Mouse (Mus musculus): ENCODE results near the gene Ppfia4.

Gene Ppfia4

DNA sequence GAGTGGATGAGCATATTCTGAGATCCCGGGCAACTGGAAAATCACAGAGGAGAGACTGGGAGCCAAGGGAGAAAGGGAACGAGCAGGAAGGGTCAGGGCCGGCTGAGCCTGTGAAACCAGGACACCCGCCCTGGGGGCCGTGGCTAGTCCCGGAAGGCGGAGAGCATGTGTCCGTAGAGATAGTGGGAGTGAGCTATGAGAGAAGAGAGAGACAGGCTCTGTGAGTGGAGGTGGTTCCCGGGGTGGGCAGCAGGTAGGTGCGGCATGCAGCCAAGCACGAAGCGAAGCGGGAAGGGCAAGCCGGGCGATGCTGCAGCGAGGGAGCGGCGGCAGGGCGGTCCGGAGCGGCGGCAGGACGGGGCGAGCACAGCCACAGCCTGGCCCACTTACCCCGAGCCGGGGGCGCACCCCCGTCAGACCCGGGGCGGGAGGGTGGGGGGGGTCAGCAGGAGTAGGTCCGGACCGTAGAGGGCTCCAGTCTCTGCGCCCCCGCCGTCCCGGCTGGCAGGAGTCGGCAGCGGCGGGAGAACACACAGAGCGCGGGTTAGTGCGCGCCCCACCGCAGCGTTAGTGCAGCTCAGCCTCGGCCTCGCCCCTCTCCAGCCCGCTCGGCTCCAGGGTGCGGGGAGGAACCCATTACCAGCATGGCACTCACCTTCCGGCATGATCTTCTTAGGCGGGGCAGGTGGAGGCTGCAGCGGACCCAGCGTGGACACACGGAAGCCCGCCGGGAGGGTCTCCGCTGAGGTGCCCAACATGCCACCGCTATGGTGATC lies 33.9 kb downstream of the Ppfia4 start:
- DNase-seq (ENCODE audit: low spot score): no peak

DNA sequence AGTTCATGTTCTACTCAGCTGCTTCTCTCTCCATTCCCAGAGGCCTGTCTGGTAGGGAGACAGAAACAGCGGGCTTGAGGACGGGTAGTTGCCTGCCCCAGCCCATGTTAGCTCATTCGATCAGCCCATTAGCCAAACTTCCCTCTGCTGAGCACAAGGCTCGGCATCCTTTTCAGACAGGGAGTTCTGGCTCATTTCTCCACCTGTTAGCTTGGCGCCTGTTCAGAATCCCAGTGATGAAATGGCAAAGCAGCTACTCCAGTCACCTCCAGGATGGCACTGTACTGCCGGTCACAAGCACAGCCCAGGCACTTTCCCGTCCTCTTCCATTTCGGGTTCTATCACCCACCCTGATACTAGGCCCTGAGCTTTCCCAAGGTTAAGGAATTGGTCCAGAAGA lies 35.5 kb downstream of the Ppfia4 start:
- DNase-seq (ENCODE audit: low spot score): no peak

DNA sequence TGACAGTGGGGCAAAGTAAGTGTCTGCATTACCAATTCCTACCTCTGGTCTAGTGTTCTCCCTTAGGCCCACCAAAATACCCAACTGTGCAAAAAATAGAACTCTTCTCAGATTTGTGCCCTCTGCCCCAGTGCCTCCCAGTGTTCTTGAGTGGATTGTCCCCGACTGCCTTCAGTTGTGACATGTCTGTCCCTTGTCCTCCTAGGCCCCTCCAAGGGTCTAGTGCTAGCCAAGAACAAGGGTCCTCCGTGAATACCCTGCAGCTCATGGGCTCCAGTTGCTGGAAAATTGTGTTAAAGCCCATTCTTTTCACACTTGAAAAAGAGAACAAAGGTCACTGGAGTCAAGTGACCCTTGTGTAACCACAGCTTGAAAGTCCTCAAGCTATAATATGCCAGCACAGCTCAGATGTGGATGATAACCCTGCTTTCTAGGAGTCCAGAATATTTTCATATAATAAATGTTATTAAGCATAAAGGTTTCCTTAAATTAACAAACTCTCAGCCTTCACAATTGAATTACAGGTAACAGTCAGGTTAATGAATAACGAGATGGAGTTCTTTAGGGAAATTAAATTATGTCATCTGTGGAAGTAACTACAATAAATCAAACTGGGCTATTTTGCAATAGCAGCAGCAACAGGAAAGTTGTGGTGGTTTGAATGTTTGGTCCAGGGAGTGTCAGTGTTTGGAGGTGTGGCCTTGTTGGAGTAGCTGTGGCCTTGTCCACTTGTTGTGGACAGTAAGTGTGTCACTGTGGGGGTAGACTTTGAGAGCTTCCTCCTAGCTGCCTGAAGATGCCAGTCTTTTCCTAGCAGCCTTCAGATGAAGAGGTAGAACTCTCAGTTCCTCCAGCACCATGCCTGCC lies 38.8 kb downstream of the Ppfia4 start:
- DNase-seq (ENCODE audit: low spot score): no peak

DNA sequence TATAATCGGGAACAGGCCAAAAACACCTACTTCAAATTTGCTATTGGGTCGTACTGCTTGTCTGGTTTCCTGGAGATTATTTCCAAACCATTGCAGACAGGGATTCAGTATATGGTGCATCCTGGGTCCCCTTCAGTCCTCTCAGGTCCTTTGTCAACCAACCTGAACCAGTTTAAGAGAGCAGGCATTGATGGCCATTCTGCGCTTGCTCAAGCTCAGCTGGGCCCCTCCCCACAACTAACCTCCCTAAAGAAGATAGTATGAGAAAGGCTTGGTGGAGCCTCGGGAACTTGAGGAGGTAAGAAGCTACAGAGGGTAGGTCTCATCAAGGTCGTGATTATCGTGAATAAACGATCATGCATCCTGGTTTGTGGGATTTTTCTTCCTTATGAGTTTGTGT lies 39.5 kb downstream of the Ppfia4 start:
- DNase-seq (ENCODE audit: low spot score): no peak

DNA sequence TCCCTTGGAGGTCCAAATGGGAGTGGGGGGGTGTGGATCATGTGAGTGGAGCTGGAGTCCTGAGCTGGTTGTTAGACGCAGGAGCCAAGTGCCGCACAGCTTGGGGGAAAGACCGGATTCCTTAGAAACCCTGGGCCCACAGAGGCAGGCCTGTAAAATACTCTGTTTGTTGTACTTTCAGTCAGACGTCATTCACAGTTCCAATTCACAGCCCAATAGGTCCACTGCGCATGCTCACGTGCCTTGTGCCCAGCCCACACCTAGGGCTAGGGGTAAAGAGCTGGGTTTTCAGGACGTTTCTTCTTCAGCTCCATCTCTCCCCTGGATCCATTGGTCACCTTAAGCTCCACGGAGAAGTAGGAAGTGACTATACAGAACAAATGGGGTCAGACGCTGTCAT lies 40.1 kb downstream of the Ppfia4 start:
- no peak for DNase-seq (ENCODE audit: low spot score)

DNA sequence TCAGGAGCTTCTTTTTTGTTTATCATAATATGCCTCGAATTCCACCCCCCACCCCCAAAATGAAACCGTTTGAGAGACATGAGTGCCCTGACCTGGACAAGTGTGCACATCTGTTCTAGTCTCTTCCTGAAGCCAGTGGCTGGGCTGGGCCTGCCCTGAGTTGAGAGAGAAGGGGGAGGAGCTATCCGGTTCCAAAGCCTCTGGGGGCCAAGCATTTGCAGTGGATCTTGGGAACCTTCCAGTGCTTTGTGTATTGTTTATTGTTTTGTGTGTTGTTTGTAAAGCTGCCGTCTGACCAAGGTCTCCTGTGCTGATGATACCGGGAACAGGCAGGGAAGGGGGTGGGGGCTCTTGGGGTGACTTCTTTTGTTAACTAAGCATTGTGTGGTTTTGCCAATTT lies 40.7 kb downstream of the Ppfia4 start:
- no peak for DNase-seq (ENCODE audit: low spot score)

DNA sequence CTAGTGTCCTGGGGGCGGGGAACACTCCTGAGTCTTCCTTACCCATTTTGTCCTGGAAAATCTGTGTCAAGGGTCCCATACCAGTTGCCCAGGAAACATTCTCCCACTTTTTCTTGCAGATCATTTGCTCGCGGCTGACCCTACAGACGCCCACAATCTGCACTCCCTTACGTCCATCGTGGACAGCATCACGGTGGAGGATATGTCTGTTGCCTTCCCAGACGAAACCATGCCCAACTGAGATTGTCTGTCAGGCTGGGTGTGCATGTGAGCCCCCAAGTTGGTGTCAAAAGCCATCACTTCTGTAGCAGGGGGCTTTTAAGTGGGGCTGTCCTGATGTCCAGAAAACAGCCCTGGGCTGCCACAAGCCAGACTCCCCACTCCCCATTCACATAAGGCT lies 41.2 kb downstream of the Ppfia4 start:
- no peak for DNase-seq (ENCODE audit: low spot score)

DNA sequence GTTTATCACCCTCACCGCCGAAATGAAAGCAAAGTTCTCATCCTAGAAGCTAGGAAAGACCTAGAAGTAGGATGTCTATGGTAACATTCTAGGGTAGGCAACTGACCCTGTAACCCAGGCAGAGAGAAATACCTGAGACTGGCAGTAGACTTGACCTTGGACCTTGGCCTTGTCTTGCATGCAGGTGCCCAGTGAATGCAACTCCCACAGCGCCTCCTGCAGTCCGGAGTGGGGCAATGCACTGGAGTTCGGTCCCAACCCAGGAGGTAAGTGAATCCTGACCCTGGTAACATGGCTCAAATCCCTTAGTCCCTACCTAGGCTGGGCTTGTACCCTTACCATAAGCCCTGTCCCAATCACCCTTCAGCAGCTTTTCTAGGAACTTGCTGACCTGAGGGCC lies 41.8 kb downstream of the Ppfia4 start:
- DNase-seq (ENCODE audit: low spot score): no peak

DNA sequence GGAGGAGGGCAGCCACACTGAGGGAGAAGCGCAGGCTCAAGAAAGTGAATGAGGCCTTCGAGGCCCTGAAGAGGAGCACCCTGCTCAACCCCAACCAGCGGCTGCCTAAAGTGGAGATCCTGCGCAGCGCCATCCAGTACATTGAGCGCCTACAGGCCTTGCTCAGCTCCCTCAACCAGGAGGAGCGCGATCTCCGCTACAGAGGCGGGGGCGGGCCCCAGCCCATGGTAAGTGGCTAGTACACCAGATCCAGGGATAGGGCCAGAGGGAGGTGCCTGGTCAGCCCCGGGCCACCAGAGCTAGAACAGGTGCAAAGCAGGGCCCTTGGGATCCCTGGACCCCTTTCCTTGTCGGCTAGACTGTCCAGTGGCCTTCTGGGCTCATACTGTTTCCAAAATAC lies 42.4 kb downstream of the Ppfia4 start:
- DNase-seq (ENCODE audit: low spot score): no peak

DNA sequence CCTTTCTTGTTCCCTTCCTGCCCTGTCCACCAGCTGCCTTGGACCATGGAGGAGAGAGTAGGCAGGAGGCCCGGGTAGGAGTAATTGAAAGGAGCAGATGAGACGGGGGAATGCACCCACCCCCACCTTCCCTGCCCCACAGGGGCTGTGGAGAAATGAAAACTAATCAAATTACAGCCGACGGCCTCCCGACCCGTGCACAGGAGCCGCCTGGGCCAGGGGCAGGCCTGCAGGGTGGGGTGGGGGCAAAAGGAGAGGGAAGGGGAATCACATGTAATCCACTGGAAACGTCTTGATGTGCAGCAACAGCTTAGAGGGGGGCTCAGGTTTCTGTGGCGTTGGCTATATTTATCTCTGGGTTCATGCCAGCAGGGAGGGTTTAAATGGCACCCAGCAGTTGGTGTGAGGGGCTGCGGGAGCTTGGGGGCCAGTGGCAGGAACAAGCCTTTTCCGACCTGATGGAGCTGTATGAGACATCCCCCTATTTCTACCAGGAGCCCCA lies 43.1 kb downstream of the Ppfia4 start, which contains the start of gene Myog:
Myog (plus strand) TSS at position 392 of the 502 bp plus-strand sequence.
- DNase-seq (ENCODE audit: low spot score): no peak

DNA sequence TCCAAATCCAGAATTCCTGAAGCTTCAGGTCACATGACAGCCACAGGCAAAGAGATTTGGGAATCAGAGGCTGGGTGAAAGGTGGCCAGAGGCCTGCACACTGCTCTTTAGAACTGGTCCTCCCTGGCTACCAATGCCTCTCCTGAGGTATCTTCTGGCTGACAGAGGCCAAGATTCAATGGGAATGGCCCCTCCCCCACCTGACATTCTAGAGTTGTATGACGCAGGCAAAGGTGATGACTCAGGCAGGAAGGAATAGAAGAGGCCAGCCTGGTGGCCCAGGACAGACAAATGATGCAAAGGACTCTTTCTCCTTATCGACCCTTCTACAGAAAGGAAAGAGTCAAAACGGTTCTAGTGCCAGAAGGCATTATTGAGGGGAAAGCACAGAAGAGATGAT lies 44.5 kb downstream of the Ppfia4 start:
- DNase-seq (ENCODE audit: low spot score): no peak

DNA sequence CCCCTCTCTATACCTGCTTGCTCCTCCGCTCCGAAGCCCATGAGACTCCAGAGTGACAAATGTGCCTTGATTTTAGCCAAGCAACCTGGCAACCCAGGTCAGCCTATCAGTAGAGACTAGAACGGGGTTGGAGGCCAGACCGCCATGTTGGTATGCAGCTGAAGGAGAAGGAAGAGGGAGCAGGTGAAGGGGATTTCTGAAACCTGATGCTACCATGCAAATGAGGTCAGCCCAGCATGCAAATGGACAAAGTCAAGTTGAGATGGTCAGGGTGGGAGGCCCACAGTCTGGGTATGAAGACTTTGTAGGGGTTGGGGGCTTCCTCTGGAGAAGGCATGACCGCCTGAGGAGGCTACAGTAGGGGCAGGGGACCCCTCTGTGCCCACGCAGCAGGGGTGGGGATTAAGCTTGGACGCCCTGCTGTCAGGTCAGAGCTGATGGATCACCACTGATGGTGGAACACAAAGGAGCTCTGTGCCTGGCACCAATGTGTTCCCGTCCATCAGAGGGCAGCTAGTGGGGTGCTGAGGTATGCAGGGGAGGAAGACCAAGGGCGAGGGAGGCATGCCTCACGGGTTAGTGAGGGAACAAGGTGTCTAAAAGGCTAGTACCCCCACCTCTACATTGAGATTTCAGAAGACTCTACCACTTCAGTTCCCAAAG lies 47.1 kb downstream of the Ppfia4 start:
- DNase-seq (ENCODE audit: low spot score): no peak

DNA sequence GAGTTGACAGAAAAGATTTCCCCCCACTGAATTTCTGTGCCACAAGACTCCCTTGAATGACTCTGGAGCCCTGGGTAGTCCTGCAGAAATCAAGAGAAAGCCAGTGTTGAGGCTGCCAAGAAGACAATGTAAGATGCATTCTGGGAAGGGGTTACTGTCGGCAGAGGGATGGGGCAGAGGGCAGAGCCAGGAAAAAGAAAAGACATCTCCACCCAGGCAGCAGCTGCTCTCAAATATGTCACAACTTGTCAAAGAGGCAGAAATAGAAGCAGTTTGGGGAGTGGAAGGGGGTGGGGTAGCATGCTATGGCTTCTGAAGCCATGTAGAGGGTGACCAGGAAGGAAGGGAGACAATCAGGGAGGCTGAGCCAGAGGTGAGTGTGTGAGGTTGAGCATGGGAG lies 49.6 kb downstream of the Ppfia4 start:
- DNase-seq (ENCODE audit: low spot score): no peak

DNA sequence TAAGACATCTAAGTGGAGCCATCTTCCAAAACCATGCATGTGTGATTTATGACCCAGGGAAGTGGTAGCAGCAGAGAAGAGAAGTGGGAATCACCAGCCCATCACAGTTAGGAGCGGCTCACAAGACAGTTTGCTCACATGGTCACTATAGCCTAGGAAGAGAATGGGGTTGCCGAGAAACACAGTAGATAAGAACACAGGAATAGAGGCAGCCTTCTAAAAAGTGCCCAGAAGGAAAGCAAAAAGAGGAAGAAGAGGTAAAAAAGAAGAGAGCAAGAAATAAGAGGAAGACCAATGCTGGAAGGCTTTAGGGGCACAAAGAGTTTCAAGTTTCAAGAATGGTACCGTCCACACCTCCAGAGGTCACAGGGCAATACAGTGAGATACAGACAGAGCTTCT lies 50.4 kb downstream of the Ppfia4 start:
- no peak for DNase-seq (ENCODE audit: low spot score)

DNA sequence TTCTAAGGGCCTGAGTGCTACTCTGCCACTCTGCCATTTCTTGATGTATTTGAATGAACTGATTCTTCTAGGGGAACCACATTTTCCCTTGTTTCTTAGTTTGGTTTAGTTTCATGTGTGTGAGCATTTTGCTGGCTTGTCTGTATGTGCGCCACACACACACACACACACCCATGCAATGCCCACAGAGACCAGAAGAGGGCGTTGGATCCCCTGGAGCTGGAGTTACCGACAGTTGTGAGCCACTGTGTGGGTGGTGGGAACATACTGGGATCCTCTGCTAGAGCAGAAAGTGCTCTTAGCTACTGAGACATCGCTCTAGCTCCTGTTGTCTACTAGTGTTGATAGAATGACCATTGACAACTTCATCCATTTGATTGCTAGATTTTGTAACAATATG lies 51.2 kb downstream of the Ppfia4 start:
- no peak for DNase-seq (ENCODE audit: low spot score)

DNA sequence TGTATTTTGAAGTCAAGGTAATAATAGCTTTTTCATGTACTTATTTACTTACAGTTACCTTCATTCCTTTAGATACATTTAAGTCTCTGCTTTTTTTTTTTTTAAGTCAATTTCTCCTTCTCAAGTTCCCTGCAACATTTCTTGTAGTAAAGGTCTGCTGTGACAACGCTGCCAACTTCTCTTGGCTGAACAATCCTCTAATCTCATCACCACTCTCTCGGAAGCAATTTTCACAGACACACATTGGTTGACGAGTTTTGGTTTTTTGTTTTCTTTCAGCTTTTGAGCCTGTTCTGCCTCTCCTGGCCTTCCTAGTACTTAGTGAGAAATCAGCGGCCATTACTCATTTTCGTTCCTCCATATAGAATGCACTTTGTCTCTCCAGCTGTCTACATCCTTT lies 52.6 kb downstream of the Ppfia4 start:
- DNase-seq (ENCODE audit: low spot score): no peak

DNA sequence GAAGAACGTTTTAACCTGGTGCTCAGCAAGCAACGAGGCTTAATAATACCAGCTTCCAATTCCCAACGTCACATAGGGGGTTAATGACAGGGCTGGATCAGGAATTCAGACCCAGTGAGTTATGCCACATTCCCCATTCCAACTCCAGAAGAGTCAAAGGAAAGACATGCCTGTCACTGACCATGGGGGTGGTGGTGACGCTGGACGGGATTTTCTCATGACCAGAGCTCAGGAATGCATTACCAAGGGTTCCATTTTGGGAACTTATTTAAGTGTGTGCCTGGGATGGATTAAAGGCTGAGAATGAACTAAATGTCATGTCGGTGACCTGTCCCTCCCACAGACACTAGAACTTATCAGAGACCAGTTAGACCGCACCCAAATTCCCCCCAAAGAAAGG lies 55.9 kb downstream of the Ppfia4 start:
- no peak for DNase-seq (ENCODE audit: low spot score)

DNA sequence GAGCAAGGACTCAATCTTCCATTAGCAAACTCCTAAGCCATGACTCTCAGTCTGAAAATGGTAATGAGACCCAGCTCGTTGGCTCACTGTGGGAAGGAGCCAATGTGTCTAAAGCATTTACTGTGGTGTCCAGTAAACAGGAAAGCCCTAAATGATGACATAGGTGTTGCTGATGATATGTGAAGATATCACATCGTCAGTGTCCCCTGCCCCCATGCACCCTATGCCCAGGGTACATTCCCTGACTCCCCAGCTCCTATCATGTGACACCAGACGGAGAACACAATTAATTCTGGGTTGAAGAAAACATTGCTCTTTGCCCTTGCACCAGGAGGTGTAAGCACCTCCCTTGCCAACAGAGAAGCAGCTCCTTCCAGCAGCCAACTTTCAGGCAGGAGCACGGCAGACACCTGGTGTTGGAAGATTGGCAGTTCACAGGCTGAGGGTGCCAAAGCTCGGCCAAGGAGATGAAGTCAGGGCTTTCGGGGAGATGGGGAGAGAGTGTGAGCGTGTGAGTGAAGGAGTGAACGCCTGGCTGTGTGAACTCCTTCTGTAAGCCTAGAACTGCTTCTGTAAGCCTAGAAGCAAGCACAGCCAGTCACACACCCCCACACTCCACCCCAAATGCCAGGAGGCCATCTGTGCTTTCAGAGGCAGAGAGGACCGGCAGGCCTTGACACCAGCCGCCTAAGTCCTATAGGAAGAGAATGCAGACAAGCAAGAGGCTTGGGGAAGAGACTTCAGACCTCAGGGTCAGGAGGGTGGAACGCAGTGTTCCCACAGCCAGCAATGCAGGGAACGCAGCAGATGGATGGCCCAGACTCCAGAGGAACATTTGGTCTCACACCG lies 56.9 kb downstream of the Ppfia4 start:
- DNase-seq (ENCODE audit: low spot score): no peak

DNA sequence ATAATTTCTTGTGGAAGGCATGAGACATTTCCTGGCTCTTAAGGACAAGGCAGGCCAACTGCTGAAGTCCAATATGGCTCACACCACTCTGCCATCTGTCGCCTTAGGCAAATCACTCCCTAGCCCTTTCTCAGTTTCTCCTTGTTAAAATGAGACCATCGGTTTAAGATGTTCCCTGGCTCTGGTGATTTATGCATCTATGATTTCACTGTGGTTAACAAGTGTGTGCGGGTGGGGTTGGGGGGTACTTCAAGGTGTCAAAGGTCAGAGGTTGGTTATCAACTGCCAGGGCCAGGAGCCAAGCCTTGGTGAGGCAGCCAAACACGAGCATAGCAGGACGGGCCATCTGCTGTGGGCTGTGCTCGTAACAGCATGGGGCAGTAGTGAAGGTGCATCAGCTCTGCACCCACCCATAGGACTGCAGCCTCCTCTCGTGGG lies 58.2 kb downstream of the Ppfia4 start:
- DNase-seq (ENCODE audit: low spot score): no peak

DNA sequence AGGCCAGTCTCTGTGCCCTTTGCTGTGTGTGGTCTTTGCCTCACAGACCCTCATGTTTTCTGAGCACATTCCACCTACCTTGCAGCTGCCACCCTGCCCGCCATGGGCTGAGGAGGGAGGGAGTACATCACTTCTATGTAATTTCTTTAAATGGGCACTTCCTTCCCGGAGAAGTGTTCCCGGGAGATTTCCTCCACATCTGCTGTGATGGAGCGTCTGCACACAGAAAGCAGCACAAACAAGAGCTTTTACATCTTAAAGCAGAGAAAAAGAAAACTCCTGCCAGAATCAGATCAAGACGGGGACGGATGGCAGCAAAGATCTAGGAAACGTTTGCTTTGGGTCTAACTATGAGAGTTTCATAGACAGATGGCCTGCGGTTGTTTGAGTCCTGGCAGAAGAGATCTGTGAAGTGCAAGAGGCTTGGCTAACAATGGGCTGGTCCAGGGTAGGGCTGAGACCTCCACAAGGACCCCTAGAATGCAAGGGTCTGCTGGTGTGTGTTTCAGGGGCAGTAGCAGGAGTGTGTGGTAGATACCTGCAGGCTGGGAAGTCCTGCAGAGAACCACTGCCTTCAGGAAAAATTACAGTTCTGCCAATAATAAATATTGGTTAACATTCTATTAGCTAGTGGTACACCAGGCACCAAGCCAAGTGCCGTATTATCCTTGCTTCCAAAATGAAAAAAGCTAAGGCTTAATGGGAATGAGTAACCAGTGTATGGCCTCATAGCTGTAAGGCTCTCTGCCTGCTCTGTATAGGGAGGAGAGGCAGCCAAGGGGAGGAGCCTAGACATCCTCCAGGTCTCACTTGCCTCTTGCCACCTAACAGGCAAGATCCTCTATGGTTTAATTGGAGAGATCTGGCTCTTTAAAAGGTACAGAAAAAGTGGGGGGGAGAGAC lies 59.0 kb downstream of the Ppfia4 start:
- no peak for DNase-seq (ENCODE audit: low spot score)

Data from layer of hippocampus, adult 9-10 months (tissue).